Mouse (Mus musculus) cortical plate, adult 2 months (tissue): ENCODE data around the gene Actr5. TPM values are rescaled to one million over a fixed set of nuclear protein-coding genes. Genes with fewer than 3 reads are reported as not detected.

Source experiments
- H3K27ac ChIP-seq: fragments of 200-500 bp; 2 replicates; pipeline ENCODE4 v1.5.1; 2012; ENCODE audit warnings: low read length, control low read depth, inconsistent platforms; ENCODE audit not compliant: insufficient read depth
- H3K4me1 ChIP-seq: fragments of 200-500 bp; 2 replicates; pipeline ENCODE4 v1.6.1; 2011; ENCODE audit warnings: low read length; ENCODE audit not compliant: control insufficient read depth, insufficient read depth
- H3K4me3 ChIP-seq: fragments of 200-500 bp; 2 replicates; pipeline ENCODE4 v1.5.1; 2011; ENCODE audit warnings: mild to moderate bottlenecking, low read length, control low read depth; ENCODE audit not compliant: insufficient read depth
- CTCF ChIP-seq: fragments of 200-500 bp; IDR thresholded peaks from 2 replicates; pipeline ENCODE4 v1.5.1; 2011; ENCODE audit warnings: mild to moderate bottlenecking, control low read depth, low read length; ENCODE audit not compliant: insufficient read depth; ENCODE audit errors: extremely low read depth
- POLR2A ChIP-seq: fragments of 200-500 bp; IDR thresholded peaks from 2 replicates; pipeline ENCODE4 v1.6.1; 2011; ENCODE audit warnings: mild to moderate bottlenecking, low read length, control low read depth; ENCODE audit not compliant: insufficient read depth; ENCODE audit errors: extremely low read depth
- polyA plus RNA-seq: library from polyadenylated mRNA; depleted of rRNA; stranded (reverse); fragments of >200 nt; gene quantifications from 2 replicates; pipeline ENCODE4 v1.2.3, GENCODE M21; 2012

Gene Actr5
- polyA plus RNA-seq, 1 experiment = 6.9 TPM

GRCm38 (mm10) chr2:158613541-158614417 is 10.9 kb upstream of the Actr5 start:
- Histone ChIP-seq H3K27ac (no peak overlapping the region), H3K4me3 (peak overlapping the region; percentile 30), H3K4me1 (no peaks in the 10 kb centered on the region)
- TF ChIP-seq POLR2A (no peak), CTCF (no peak)

GRCm38 (mm10) chr2:158614418-158614955 is 10.2 kb upstream of the Actr5 start:
- no peak for TF ChIP-seq POLR2A
- no peak for TF ChIP-seq CTCF
- H3K4me3 ChIP-seq = no peak overlapping the region; the same call in 1 of the 2 replicates
- H3K27ac ChIP-seq = no peak overlapping the region
- H3K4me1 ChIP-seq = no peaks in the 10 kb centered on the region

GRCm38 (mm10) chr2:158615161-158615680 is 9.5 kb upstream of the Actr5 start:
- Histone ChIP-seq H3K4me3 (no peak overlapping the region; the same call in 1 of the 2 replicates), H3K27ac (no peak overlapping the region), H3K4me1 (no peaks in the 10 kb centered on the region)
- TF ChIP-seq CTCF = no peak
- TF ChIP-seq POLR2A = no peak

GRCm38 (mm10) chr2:158615702-158616101 is 9.0 kb upstream of the Actr5 start:
- H3K27ac ChIP-seq = no peak overlapping the region
- TF ChIP-seq POLR2A (no peak), CTCF (no peak)
- H3K4me3 ChIP-seq = no peak overlapping the region
- H3K4me1 ChIP-seq = no peaks in the 10 kb centered on the region

GRCm38 (mm10) chr2:158616296-158616695 is 8.4 kb upstream of the Actr5 start:
- H3K27ac ChIP-seq = no peak overlapping the region
- 0 out of 2 replicates have a peak overlapping the region, but pooled peaks have one; percentile 18 for H3K4me3 ChIP-seq
- no peak for TF ChIP-seq CTCF
- no peak for TF ChIP-seq POLR2A
- no peaks in the 10 kb centered on the region for H3K4me1 ChIP-seq

- H3K4me1 ChIP-seq = no peaks in the 10 kb centered on the region
- no peak for TF ChIP-seq CTCF
- no peak for TF ChIP-seq POLR2A
- H3K27ac ChIP-seq = peak overlapping the region; percentile 40; the same call in 1 of the 2 replicates
- 0 out of 2 replicates have a peak overlapping the region, but pooled peaks have one; percentile 18 for H3K4me3 ChIP-seq
Observed at GRCm38 (mm10) chr2:158616790-158617189, 7.9 kb upstream of the Actr5 start.

- H3K4me3 ChIP-seq = peak overlapping the region; percentile 81
- TF ChIP-seq CTCF (no peak), POLR2A (no peak)
- 0 out of 2 replicates have a peak overlapping the region, but pooled peaks have one; percentile 3 for H3K27ac ChIP-seq
- H3K4me1 ChIP-seq = peaks cover 2% of the 10 kb centered on the region; the same call in 1 of the 2 replicates
Observed at GRCm38 (mm10) chr2:158625231-158625630, 543 bp downstream of the Actr5 start.

- Histone ChIP-seq H3K4me1 (peaks cover 2% of the 10 kb centered on the region; the same call in 1 of the 2 replicates), H3K4me3 (peak overlapping the region; percentile 81), H3K27ac (no peak overlapping the region)
- no peak for TF ChIP-seq CTCF
- TF ChIP-seq POLR2A = no peak
Observed at GRCm38 (mm10) chr2:158625697-158626096, 1.0 kb downstream of the Actr5 start.

GRCm38 (mm10) chr2:158628858-158629257 is 4.2 kb downstream of the Actr5 start:
- Histone ChIP-seq H3K27ac (no peak overlapping the region), H3K4me3 (no peak overlapping the region), H3K4me1 (peaks cover 2% of the 10 kb centered on the region; the same call in 1 of the 2 replicates)
- TF ChIP-seq CTCF (peak; percentile 59), POLR2A (no peak)
